Mouse (Mus musculus) myocyte (in vitro differentiated cells): ENCODE measurements at regions not wholly inside any gene's neighbourhood (a gene's known extent, or its start where the extent isn't known, plus 50 kb on each side); places are given as distances from the start of the nearest gene placed in this dataset.

ENCODE experiments used
- E2F4 ChIP-seq: IDR thresholded peaks from one replicate; pipeline ENCODE4 v1.6.1; 2011; ENCODE audit warnings: mild to moderate bottlenecking, control low read depth, moderate library complexity; ENCODE audit not compliant: insufficient read depth
- MAX ChIP-seq: IDR thresholded peaks from one replicate; pipeline ENCODE4 v1.6.1; 2011; ENCODE audit warnings: low read depth, mild to moderate bottlenecking, control low read depth
- MYOG ChIP-seq, 3 experiments: IDR thresholded peaks; one replicate each; pipeline ENCODE4 v1.6.1; 2011; ENCODE audit warnings: control low read depth in 2 of 3, low read depth in 2 of 3, mild to moderate bottlenecking in 2 of 3; ENCODE audit not compliant: insufficient read length in 2 of 3, control insufficient read depth in 1 of 3, insufficient read depth in 1 of 3
- POLR2A ChIP-seq: IDR thresholded peaks from one replicate; pipeline ENCODE4 v1.6.1; 2011; ENCODE audit warnings: low read depth, mild to moderate bottlenecking, control low read depth, moderate library complexity; ENCODE audit not compliant: insufficient read length
- REST ChIP-seq: IDR thresholded peaks from one replicate; pipeline ENCODE4 v1.6.1; 2011; ENCODE audit warnings: mild to moderate bottlenecking, control low read depth, moderate library complexity; ENCODE audit not compliant: insufficient read depth, insufficient read length
- USF1 ChIP-seq: IDR thresholded peaks from one replicate; pipeline ENCODE4 v1.6.1; 2011; ENCODE audit warnings: low read depth, mild to moderate bottlenecking, control low read depth, moderate library complexity

DNA sequence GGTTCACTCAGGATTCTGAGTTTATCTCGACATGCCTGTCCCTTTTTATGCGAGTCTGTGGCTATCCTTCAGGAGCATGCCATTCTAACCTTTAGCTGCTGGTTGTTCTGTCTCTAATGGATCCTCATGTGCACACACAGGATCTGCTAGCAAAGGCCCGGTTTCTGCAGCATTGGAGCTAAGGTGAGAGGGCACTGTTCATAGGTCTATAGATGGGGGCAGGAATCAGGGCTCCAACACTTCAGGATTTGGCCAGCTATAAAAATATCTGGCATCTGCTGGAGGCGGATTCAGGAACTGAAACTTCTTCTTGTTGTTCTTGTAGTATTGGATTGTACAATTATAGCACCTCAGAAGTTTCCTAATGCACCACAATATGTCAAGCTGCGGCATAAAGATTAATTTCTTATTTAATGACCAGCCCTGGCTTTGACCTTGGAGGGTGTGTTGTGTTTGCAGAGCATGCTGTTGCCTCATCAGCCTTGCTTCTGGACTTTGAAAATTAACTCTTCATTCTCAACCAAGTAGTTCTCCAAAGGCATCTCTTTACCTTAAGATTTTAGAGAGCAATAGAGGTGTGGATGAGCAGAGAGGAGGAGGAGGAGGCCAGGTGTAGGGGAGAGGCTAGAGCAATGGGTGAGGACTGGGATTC lies 104.4 kb upstream of the Shh start:
- TF ChIP-seq MYOG (IDR thresholded peaks at IDR 0.05; ENCODE audit: control insufficient read depth in 1 of 3, insufficient read depth in 1 of 3, insufficient read length in 2 of 3, low read depth in 2 of 3): no peak
- TF ChIP-seq E2F4: no peak
- no peak for TF ChIP-seq USF1
- no peak for TF ChIP-seq POLR2A
- TF ChIP-seq MAX: no peak
- no peak for TF ChIP-seq REST
